Mouse (Mus musculus) liver, embryonic 14.5 days (tissue): Measurements from ENCODE around the gene Sash1.

Experiments
- CTCF ChIP-seq: IDR thresholded peaks from 2 replicates; pipeline ENCODE4 v1.5.1; 2016; ENCODE audit warnings: antibody characterized with exemption, low read depth, control low read depth
- EP300 ChIP-seq: IDR thresholded peaks from 2 replicates; pipeline ENCODE4 v1.6.1; 2016; ENCODE audit warnings: antibody characterized with exemption, low read depth

GRCm38 (mm10) chr10:8917350-8917749 lies 31.5 kb upstream of the Sash1 start:
- TF ChIP-seq CTCF (no peak), EP300 (no peak)
